In genomic region chr11:21570973-21571372, GRCm38 (mm10) we compare ENCODE assay signal across 8 mouse cellular contexts. TPM values are rescaled to one million over a fixed set of nuclear protein-coding genes. Genes with fewer than 3 reads are reported as not detected.
DNase-seq lines count a peak whose midpoint lies in the region; ATAC-seq lines count a peak whose summit lies in the region.

No protein-coding gene starts in this region.

- no peaks in the 10 kb centered on the region for H3K9me3 ChIP-seq in lung, embryonic 16.5 days (ENCODE audit: control insufficient read depth, low read length)
- no peaks in the 10 kb centered on the region for H3K9me3 ChIP-seq in heart, embryonic 12.5 days (replicated peaks)
- no peaks in the 10 kb centered on the region for H3K9me3 ChIP-seq in liver, embryonic 16.5 days (replicated peaks; ENCODE audit: control insufficient read depth, low read length)

- 6% methylated on average over 10 of the region's 10 CpGs for WGBS in lung, embryonic 16.5 days
- 8% methylated on average over 10 of the region's 10 CpGs for WGBS in heart, embryonic 12.5 days
- WGBS in liver, embryonic 16.5 days (ENCODE audit: insufficient replicate concordance): 5% methylated on average over 10 of the region's 10 CpGs

- no peaks in the 10 kb centered on the region for H3K27me3 ChIP-seq in lung, embryonic 16.5 days (ENCODE audit: control insufficient read depth, insufficient read depth, low read depth, low read length)
- H3K27me3 ChIP-seq in heart, embryonic 12.5 days (replicated peaks): no peaks in the 10 kb centered on the region
- no peaks in the 10 kb centered on the region for H3K27me3 ChIP-seq in liver, embryonic 16.5 days (ENCODE audit: control insufficient read depth, insufficient read depth, low read depth, low read length)
- no peaks in the 10 kb centered on the region for H3K27me3 ChIP-seq in splenic B cell, adult 2 months (ENCODE audit: control insufficient read depth, insufficient read depth, low read length, poor library complexity, severe bottlenecking)

- peak overlapping the region; percentile 76 for H3K9ac ChIP-seq in lung, embryonic 16.5 days (ENCODE audit: low read length)
- peak overlapping the region; percentile 87 for H3K9ac ChIP-seq in heart, embryonic 12.5 days
- peak overlapping the region; percentile 67 for H3K9ac ChIP-seq in liver, embryonic 16.5 days (ENCODE audit: low read depth, low read length)

- H3K4me2 ChIP-seq in lung, embryonic 16.5 days (ENCODE audit: low read depth, low read length): peak overlapping the region; percentile 91
- H3K4me2 ChIP-seq in heart, embryonic 12.5 days: peak overlapping the region; percentile 73
- H3K4me2 ChIP-seq in liver, embryonic 16.5 days (ENCODE audit: low read depth, low read length): peak overlapping the region; percentile 55

- no peak for ATAC-seq in lung, embryonic 16.5 days (ENCODE audit: low read depth)
- ATAC-seq in heart, embryonic 12.5 days (ENCODE audit: insufficient number of reproducible peaks, low FRiP score): no peak
- no peak for ATAC-seq in liver, embryonic 16.5 days (ENCODE audit: low read depth)
- ATAC-seq in megakaryocyte progenitor cell, adult 5-6 weeks (replicated peaks; ENCODE audit: poor library complexity): no peak

- no peak for DNase-seq in lung, postnatal 25 days (ENCODE audit: low spot score)
- peak; percentile 51 for DNase-seq in c-Kit-positive CD71-positive TER-119-positive erythroid progenitor cells, embryonic 14.5 days (ENCODE audit: low spot score)
- peak; percentile 45 for DNase-seq in kidney, postnatal 10 days
- DNase-seq in splenic B cell, adult 2 months (ENCODE audit: low read depth, low spot score): peak; percentile 59

- peaks cover 3% of the 10 kb centered on the region for H3K36me3 ChIP-seq in lung, embryonic 16.5 days (ENCODE audit: control insufficient read depth, insufficient read depth, low read length)
- peaks cover 9% of the 10 kb centered on the region for H3K36me3 ChIP-seq in heart, embryonic 12.5 days
- H3K36me3 ChIP-seq in liver, embryonic 16.5 days (ENCODE audit: control insufficient read depth, insufficient read depth): no peaks in the 10 kb centered on the region
- peaks cover 2% of the 10 kb centered on the region; the same call in 1 of the 2 replicates for H3K36me3 ChIP-seq in splenic B cell, adult 2 months (ENCODE audit: control insufficient read depth, insufficient read depth, low read length, poor library complexity, severe bottlenecking)

- peak overlapping the region; percentile 64 for H3K4me3 ChIP-seq in lung, embryonic 16.5 days (ENCODE audit: low read length)
- H3K4me3 ChIP-seq in heart, embryonic 12.5 days: peak overlapping the region; percentile 73
- peak overlapping the region; percentile 77 for H3K4me3 ChIP-seq in liver, embryonic 16.5 days (ENCODE audit: low read depth, low read length)

- no peak overlapping the region; the same call in 1 of the 2 replicates for H3K27ac ChIP-seq in lung, embryonic 16.5 days (ENCODE audit: low read length)
- peak overlapping the region; percentile 90 for H3K27ac ChIP-seq in heart, embryonic 12.5 days (ENCODE audit: poor library complexity, severe bottlenecking)
- peak overlapping the region; percentile 73; the same call in 1 of the 2 replicates for H3K27ac ChIP-seq in liver, embryonic 16.5 days (ENCODE audit: low read length)

- H3K4me1 ChIP-seq in lung, embryonic 16.5 days (replicated peaks; ENCODE audit: control insufficient read depth, insufficient read depth, low read length): peaks cover 17% of the 10 kb centered on the region
- peaks cover 31% of the 10 kb centered on the region for H3K4me1 ChIP-seq in heart, embryonic 12.5 days (replicated peaks)
- H3K4me1 ChIP-seq in liver, embryonic 16.5 days (ENCODE audit: control insufficient read depth, low read depth, low read length): peaks cover 13% of the 10 kb centered on the region

RNA-seq across cellular contexts. Expression of gene Wdpcp, which starts 1.1 kb away (rescaled TPM):
- polyA plus RNA-seq in lung, embryonic 16.5 days (2015; fragmentation: Nextera tagmentation; extraction: Ambion mirVana): 13.1 and 13.2 TPM in 2 replicates
- 7.4 and 8.0 TPM in 2 replicates for polyA plus RNA-seq in heart, embryonic 12.5 days (2016; fragmentation: Nextera tagmentation; extraction: Ambion mirVana)
- polyA plus RNA-seq in liver, embryonic 16.5 days (2015; fragmentation: Nextera tagmentation; extraction: Ambion mirVana): 0.74 and 0.88 TPM in 2 replicates
- total RNA-seq in megakaryocyte progenitor cell, adult 5-6 weeks (2015): 5.3 and 7.3 TPM in 2 replicates
- total RNA-seq in megakaryocyte progenitor cell, adult 5-6 weeks (2017): 14.4 and 27.1 TPM in 2 replicates

RNA-seq across cellular contexts. Expression of gene Mdh1, which starts 1.2 kb away (rescaled TPM):
- 398 and 405 TPM in 2 replicates for polyA plus RNA-seq in lung, embryonic 16.5 days (2015; fragmentation: Nextera tagmentation; extraction: Ambion mirVana)
- 1,323 and 1,326 TPM in 2 replicates for polyA plus RNA-seq in heart, embryonic 12.5 days (2016; fragmentation: Nextera tagmentation; extraction: Ambion mirVana)
- polyA plus RNA-seq in liver, embryonic 16.5 days (2015; fragmentation: Nextera tagmentation; extraction: Ambion mirVana): 204 and 208 TPM in 2 replicates
- 219 and 221 TPM in 2 replicates for total RNA-seq in megakaryocyte progenitor cell, adult 5-6 weeks (2015)
- 138 and 144 TPM in 2 replicates for total RNA-seq in megakaryocyte progenitor cell, adult 5-6 weeks (2017)
